Mouse (Mus musculus) neural tube, embryonic 11.5 days (tissue): ENCODE data around the gene Rpap3. TPM values are rescaled to one million over a fixed set of nuclear protein-coding genes. Genes with fewer than 3 reads are reported as not detected.

Experiments used
- ATAC-seq: fragments of 200-750 bp; cut with Nextera tagmentation; 2 replicates; pipeline ENCODE4 v1.8.0; 2017; ENCODE audit warnings: moderate number of reproducible peaks, mild to moderate bottlenecking, moderate TSS enrichment, moderate library complexity; ENCODE audit not compliant: insufficient read depth, low FRiP score, low TSS enrichment
- DNase-seq: peaks from one replicate; pipeline ENCODE4 v3.0.0-alpha.2; 2015; ENCODE audit warnings: low spot score
- H3K27ac ChIP-seq: fragments of 300-500 bp; sonication (generic); 2 replicates; pipeline ENCODE4 v1.5.1; 2014; ENCODE audit warnings: low read depth, mild to moderate bottlenecking, low read length
- H3K27me3 ChIP-seq: fragments of 300-500 bp; sonication (generic); 2 replicates; pipeline ENCODE4 v1.6.1; 2014; ENCODE audit warnings: mild to moderate bottlenecking, low read length, mixed read lengths; ENCODE audit not compliant: control insufficient read depth, insufficient read depth
- H3K36me3 ChIP-seq: fragments of 300-500 bp; sonication (generic); 2 replicates; pipeline ENCODE4 v1.6.1; 2014; ENCODE audit warnings: mild to moderate bottlenecking, low read length, moderate library complexity, mixed read lengths; ENCODE audit not compliant: control insufficient read depth, insufficient read depth
- H3K4me1 ChIP-seq: fragments of 300-500 bp; sonication (generic); 2 replicates; pipeline ENCODE4 v1.6.1; 2014; ENCODE audit warnings: low read length, mixed read lengths; ENCODE audit not compliant: control insufficient read depth, insufficient read depth
- H3K4me2 ChIP-seq: fragments of 300-500 bp; sonication (generic); 2 replicates; pipeline ENCODE4 v1.6.1; 2014; ENCODE audit warnings: low read depth, mild to moderate bottlenecking, moderate library complexity
- H3K4me3 ChIP-seq: fragments of 300-500 bp; sonication (generic); 2 replicates; pipeline ENCODE4 v1.5.1; 2014; ENCODE audit warnings: low read depth, low read length
- H3K9ac ChIP-seq: fragments of 300-500 bp; sonication (generic); 2 replicates; pipeline ENCODE4 v1.6.1; 2014; ENCODE audit warnings: mild to moderate bottlenecking, low read length
- H3K9me3 ChIP-seq: fragments of 300-500 bp; sonication (generic); 2 replicates; pipeline ENCODE4 v1.6.1; 2016; ENCODE audit warnings: low read length; ENCODE audit not compliant: control insufficient read depth
- WGBS: fragments of 180-500 bp; shearing (Covaris S2); extraction: QIAGEN DNeasy Blood & Tissue Kit; methylation state at CpG from one replicate; pipeline ENCODE4 v1.1.7; 2014; 5-methylcytosine and 5-hydroxymethylcytosine counted together
- polyA plus RNA-seq: library from polyadenylated mRNA; unstranded; fragments of >200 nt; fragmentation: Nextera tagmentation; extraction: Ambion mirVana; gene quantifications from 2 replicates; pipeline ENCODE4 v1.2.1, GENCODE M21; 2014

Gene Rpap3
- polyA plus RNA-seq, 1 experiment from 2014 or later, result 43.6 TPM

DNA sequence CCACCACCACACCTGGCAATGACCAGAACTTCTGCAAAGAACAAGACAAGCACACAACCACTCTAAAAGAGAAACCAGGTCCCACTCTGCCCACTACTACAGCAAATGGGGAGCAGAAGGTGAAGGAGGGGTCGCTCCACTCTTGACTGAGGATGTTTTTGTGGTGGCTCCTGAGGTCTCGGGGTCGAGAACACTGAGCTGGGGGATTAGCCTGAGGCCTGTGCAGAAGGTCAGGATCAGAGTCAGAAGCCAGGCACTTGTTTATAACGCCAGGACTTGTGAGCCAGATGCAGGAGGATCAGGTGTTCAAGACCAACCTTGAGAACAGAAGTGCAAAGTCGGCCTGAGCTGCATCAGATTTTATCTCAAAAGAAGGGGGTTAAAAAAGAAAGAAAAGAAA lies 21.9 kb upstream of the Rpap3 start:
- DNase-seq (no peak), ATAC-seq (no peak)
- WGBS, result 81% methylated on average over 5 of the region's 5 CpGs
- H3K4me1 ChIP-seq, result no peaks in the 10 kb centered on the region
- H3K27me3 ChIP-seq, result no peaks in the 10 kb centered on the region
- no peak overlapping the region for H3K9ac ChIP-seq
- no peak overlapping the region for H3K4me3 ChIP-seq
- H3K9me3 ChIP-seq, result no peaks in the 10 kb centered on the region
- no peaks in the 10 kb centered on the region for H3K36me3 ChIP-seq
- H3K4me2 ChIP-seq, result no peak overlapping the region
- no peak overlapping the region for H3K27ac ChIP-seq

DNA sequence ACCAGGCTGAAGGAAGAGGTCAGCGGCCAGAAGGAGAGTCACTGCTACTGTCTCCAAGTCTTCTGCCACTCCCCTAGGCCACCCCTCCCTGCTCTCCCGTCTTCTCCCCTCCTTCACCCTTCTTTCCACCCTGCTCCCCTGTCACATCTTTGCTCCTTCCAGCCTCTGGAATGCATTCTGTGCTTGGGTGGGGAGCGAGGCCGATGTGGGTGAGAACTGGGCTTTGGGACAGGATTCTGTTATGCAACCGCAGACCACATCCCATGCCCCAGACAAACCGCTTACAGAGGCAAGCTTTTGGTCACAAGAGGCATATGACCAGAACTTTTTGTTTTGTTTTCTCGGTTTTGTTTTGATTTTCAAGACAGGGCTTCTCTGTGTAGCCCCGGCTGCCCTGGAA lies 21.4 kb upstream of the Rpap3 start:
- H3K4me3 ChIP-seq, result no peak overlapping the region
- no peaks in the 10 kb centered on the region for H3K9me3 ChIP-seq
- no peak overlapping the region for H3K27ac ChIP-seq
- DNase-seq (no peak), ATAC-seq (no peak)
- no peak overlapping the region for H3K9ac ChIP-seq
- 81% methylated on average over 8 of the region's 8 CpGs for WGBS
- no peaks in the 10 kb centered on the region for H3K4me1 ChIP-seq
- H3K27me3 ChIP-seq, result no peaks in the 10 kb centered on the region
- no peaks in the 10 kb centered on the region for H3K36me3 ChIP-seq
- H3K4me2 ChIP-seq, result no peak overlapping the region

DNA sequence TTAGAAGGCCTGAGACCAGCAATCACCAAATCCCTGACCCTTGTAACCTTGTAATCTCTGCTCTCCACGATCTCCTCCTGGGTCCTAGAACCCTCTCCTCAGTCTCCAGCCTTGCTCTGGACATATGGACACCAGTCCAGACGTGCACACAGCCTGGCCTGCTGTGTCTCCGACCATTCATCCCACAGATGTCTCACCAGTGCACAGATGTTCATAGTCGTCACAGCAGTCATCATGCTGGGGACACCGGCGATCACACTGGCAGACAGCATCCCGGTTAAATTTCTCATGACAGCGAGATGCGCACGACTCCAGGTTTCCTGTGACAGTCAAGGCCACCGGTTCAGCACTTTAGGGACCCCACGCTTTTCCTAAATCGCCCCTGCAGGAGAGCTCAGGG lies 20.7 kb upstream of the Rpap3 start:
- 74% methylated on average over 13 of the region's 13 CpGs for WGBS
- Histone ChIP-seq H3K4me2 (no peak overlapping the region), H3K9ac (no peak overlapping the region), H3K27ac (no peak overlapping the region), H3K27me3 (no peaks in the 10 kb centered on the region), H3K36me3 (no peaks in the 10 kb centered on the region), H3K4me1 (peaks cover 1% of the 10 kb centered on the region; the same call in 1 of the 2 replicates), H3K9me3 (no peaks in the 10 kb centered on the region), H3K4me3 (no peak overlapping the region)
- ATAC-seq, result no peak
- DNase-seq, result no peak

DNA sequence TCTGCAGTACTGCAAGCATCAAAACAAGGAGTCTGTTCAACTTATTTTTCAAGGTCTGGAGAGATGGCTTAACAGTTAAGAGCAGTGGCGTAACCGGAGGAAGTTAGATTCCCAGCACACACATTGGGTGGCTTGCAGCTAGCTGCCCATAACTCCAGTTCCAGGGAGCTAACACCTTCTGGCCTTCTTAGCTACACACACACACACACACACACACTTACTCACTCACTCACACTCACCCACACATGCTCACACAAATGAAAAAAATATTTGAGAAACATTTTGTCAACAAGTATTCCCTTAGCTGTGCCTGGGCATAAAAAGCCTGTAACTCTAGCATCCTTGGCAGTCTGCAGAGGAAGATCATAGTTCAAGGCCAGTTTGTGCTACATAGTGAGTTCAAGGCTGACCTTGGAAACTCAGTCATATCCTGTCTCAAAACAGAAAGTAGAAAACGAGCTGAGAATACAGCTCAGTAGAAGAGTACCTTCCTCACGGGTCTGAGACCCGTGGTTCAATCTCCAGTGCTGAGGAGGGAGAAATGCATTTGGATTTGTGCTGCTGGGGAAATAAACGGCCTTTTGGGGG lies 19.7 kb upstream of the Rpap3 start:
- Histone ChIP-seq H3K4me3 (no peak overlapping the region), H3K9ac (no peak overlapping the region), H3K27ac (no peak overlapping the region), H3K27me3 (no peaks in the 10 kb centered on the region), H3K9me3 (no peaks in the 10 kb centered on the region), H3K4me2 (no peak overlapping the region), H3K4me1 (peaks cover 4% of the 10 kb centered on the region; the same call in 1 of the 2 replicates), H3K36me3 (no peaks in the 10 kb centered on the region)
- ATAC-seq, result no peak
- DNase-seq, result no peak
- 84% methylated on average over 6 of the region's 6 CpGs for WGBS

DNA sequence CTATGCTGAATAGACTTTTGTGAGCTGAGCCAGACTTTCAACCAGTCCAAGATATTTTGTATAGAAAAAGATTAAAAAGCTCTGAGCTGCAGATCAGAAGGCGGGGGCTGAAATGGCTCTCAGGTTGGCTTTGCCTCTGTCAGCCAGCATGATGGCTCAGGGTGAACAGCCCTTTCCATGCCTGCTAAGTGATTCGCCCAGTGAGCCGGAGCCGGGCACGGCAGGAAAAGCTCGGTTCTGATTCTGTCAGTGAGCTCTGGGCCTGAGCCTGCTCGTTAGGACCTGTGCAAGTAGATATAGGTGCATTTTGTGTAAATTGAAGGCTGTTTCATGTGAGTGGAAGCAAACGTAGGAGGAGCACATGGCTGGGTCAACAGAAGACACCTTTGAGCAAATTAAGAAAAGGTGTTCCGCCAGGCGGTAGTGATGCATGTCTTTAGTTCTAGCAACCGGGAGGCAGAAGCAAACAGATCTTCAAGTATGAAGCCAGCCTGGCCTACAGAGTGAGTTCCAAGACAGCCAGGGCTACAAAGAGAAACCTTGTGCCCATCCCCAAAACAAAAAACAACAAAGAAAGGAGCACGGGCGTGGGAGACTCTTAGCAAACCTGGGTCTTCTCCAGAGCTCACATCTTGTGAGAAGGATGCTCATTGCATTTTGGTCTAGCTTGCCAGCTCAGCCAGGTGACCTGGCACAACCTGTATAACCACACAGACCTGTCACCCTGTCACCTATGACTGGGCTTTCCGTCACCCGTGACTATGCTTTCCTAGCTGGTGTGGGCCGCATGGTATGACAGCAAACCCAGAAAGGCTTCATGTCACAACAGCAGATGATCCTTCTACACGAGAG lies 18.9 kb upstream of the Rpap3 start:
- Histone ChIP-seq H3K36me3 (no peaks in the 10 kb centered on the region), H3K27ac (no peak overlapping the region), H3K4me1 (peaks cover 4% of the 10 kb centered on the region; the same call in 1 of the 2 replicates), H3K9me3 (no peaks in the 10 kb centered on the region), H3K9ac (no peak overlapping the region), H3K4me3 (no peak overlapping the region), H3K27me3 (no peaks in the 10 kb centered on the region), H3K4me2 (no peak overlapping the region)
- DNase-seq, result no peak
- no peak for ATAC-seq
- WGBS, result 87% methylated on average over 17 of the region's 17 CpGs

DNA sequence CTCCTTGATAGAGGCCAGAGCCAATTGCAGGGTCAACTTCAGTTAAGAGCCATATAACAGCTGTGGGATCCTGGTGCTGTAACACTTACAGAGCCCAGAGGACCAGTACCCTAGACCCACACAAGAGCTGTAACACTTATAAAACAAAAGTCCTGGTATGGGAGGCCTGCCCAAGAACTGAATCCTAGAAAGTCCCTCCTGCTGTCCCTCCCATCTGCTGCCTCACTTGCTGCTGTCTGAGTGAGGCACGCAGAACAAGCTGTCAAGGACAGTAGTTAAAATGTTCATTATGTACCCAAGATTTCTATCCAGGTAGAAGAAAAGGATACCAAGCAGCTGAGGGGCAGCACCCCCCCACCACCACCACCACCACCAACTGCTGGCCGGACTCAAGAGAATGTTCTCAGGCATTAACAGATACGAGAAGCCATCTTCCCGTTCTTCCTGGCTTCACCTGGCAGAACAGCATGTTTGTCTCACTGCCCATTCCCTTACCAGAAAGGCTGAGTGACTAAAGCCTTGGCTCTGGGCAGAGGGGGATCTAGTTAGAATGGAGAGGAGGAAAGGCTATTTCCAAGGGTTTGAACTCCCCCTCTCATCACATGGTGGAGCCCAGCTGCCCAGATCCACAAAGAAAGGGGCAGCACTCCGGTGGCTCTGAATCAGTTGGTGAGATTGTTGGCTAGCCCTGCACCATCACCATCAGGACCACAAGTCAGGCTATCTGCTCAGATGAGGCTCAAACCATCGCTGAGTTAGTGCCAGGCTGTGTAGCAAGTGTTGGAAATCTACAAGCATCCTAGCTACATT lies 18.1 kb upstream of the Rpap3 start:
- H3K9ac ChIP-seq, result no peak overlapping the region
- no peak for ATAC-seq
- H3K4me1 ChIP-seq, result peaks cover 4% of the 10 kb centered on the region; the same call in 1 of the 2 replicates
- H3K4me2 ChIP-seq, result no peak overlapping the region
- DNase-seq, result no peak
- H3K9me3 ChIP-seq, result no peaks in the 10 kb centered on the region
- 87% methylated on average over 6 of the region's 6 CpGs for WGBS
- no peak overlapping the region for H3K27ac ChIP-seq
- H3K36me3 ChIP-seq, result no peaks in the 10 kb centered on the region
- no peak overlapping the region for H3K4me3 ChIP-seq
- H3K27me3 ChIP-seq, result no peaks in the 10 kb centered on the region

DNA sequence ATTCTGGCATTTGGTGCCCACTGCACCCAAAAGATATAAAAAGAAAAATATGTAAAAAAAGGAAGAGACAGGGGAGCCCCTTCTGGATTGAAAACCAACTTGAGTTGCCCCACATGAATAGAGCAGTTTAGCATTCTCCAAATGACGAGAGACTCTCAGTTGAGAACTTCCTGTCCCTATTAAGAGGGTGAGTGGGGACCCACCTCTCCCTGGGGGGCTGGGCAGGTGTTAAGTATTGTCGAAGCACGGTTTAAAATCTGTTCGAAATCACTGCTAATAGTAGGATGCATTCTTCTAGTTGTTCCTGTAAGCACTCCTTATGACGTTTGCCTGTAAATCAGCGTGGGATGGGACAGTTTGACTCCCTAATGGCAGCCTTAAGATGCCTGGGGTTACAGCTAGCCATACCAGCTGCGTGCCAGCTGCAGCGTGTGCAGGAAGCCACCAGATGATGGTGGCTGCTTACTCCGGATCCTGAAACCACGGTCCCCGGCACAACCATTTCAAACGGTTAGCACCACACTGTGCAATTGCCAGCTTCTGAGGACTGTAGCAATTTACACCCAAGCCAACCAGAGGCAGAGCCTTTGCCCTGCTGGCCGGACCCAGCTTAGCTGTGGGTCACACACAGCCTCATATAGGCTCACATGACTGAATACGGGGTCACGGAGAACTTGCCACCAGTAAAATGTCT lies 15.5 kb upstream of the Rpap3 start:
- Histone ChIP-seq H3K36me3 (no peaks in the 10 kb centered on the region), H3K4me1 (peaks cover 4% of the 10 kb centered on the region; the same call in 1 of the 2 replicates), H3K27ac (no peak overlapping the region), H3K4me2 (no peak overlapping the region), H3K4me3 (no peak overlapping the region), H3K9ac (no peak overlapping the region), H3K27me3 (no peaks in the 10 kb centered on the region), H3K9me3 (no peaks in the 10 kb centered on the region)
- WGBS, result 73% methylated on average over 15 of the region's 15 CpGs
- DNase-seq (no peak), ATAC-seq (no peak)

DNA sequence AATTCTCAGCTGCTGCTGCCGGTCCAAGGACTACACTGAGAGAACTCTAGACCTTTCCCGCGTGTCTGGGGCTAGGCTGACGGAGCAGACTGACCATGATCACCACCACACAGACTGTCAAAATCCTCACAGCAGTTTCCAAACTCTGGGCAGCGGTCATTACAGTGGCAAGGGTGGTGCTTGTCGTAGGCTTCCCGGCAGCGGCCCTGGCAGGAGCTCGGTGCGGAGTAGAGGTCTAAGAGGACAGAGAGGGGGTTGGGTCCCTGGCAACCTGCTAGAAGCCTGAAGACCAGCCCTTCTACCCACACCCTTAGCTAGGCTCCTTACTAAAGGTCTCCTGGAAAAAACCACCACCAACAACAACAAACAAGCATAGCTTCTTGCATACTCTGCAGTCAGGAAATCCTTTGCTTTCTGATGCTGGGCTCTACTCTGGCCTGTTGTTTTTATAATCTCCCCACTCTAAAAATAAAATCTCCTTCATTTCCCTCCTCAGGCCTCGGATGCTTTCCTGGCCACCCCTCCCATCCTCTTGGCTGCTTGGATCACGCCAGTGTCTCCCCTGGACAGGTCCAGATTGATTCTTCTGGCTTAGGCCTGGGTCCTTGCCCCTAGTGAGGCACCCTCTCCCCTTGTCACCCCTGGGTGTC lies 14.5 kb upstream of the Rpap3 start:
- 82% methylated on average over 12 of the region's 12 CpGs for WGBS
- Histone ChIP-seq H3K4me3 (no peak overlapping the region), H3K36me3 (no peaks in the 10 kb centered on the region), H3K27me3 (no peaks in the 10 kb centered on the region), H3K9me3 (no peaks in the 10 kb centered on the region), H3K9ac (no peak overlapping the region), H3K4me2 (no peak overlapping the region), H3K4me1 (peaks cover 4% of the 10 kb centered on the region; the same call in 1 of the 2 replicates), H3K27ac (no peak overlapping the region)
- DNase-seq (no peak), ATAC-seq (no peak)
